Mouse (Mus musculus) MEL (cell line): Measurements from ENCODE around the gene Pdcd2l. TPM values are rescaled to one million over a fixed set of nuclear protein-coding genes. Genes with fewer than 3 reads are reported as not detected.

Source experiments
- DNase-seq: peaks from one replicate; pipeline ENCODE4 v3.0.0; 2011; ENCODE audit warnings: low read depth, low spot score
- H3K27ac ChIP-seq: 2 replicates; pipeline ENCODE4 v1.5.1; 2012; ENCODE audit warnings: low read depth, mild to moderate bottlenecking, control low read depth, low read length, moderate library complexity; ENCODE audit not compliant: control insufficient read depth
- H3K27me3 ChIP-seq, 2 experiments: fragments of 150-350 bp in 1 of 2; sonication (generic) in 1 of 2; 2 replicates each; pipeline ENCODE4 v1.6.1; 2012; ENCODE audit warnings: low read length in 2 of 2, mild to moderate bottlenecking in 2 of 2, improper control_type of control experiment in 1 of 2, moderate library complexity in 1 of 2; ENCODE audit not compliant: insufficient read depth in 2 of 2, control insufficient read depth in 1 of 2
- H3K36me3 ChIP-seq, 2 experiments: 2 replicates each; pipeline ENCODE4 v1.6.1; 2012 to 2014; ENCODE audit warnings: low read length in 2 of 2, improper control_type of control experiment in 1 of 2, inconsistent platforms in 1 of 2, mild to moderate bottlenecking in 1 of 2; ENCODE audit not compliant: insufficient read depth in 2 of 2, control insufficient read depth in 1 of 2
- H3K4me1 ChIP-seq, 2 experiments: fragments of 150-350 bp in 1 of 2; sonication (generic) in 1 of 2; 2 replicates each; pipeline ENCODE4 v1.6.1; 2012; ENCODE audit warnings: low read length in 2 of 2, improper control_type of control experiment in 1 of 2, mild to moderate bottlenecking in 1 of 2; ENCODE audit not compliant: insufficient read depth in 2 of 2, control insufficient read depth in 1 of 2
- H3K4me3 ChIP-seq, 2 experiments: fragments of 150-350 bp in 1 of 2; sonication (generic) in 1 of 2; 2 replicates each; pipeline ENCODE4 v1.5.1; 2012; ENCODE audit warnings: low read depth in 2 of 2, low read length in 2 of 2, mild to moderate bottlenecking in 2 of 2, moderate library complexity in 2 of 2, control low read depth in 1 of 2, improper control_type of control experiment in 1 of 2; ENCODE audit not compliant: control insufficient read depth in 1 of 2, insufficient read depth in 1 of 2
- H3K79me2 ChIP-seq: 2 replicates; pipeline ENCODE4 v1.6.1; 2012; ENCODE audit warnings: mild to moderate bottlenecking, low read length, moderate library complexity; ENCODE audit not compliant: control insufficient read depth, poor library complexity, insufficient read depth
- H3K9ac ChIP-seq: 2 replicates; pipeline ENCODE4 v1.6.1; 2012; ENCODE audit warnings: low read depth, mild to moderate bottlenecking, control low read depth, low read length, moderate library complexity; ENCODE audit not compliant: control insufficient read depth, poor library complexity, severe bottlenecking
- H3K9me3 ChIP-seq: fragments of 150-350 bp; sonication (generic); replicated peaks from 2 replicates; pipeline ENCODE4 v1.6.1; 2012; ENCODE audit warnings: mild to moderate bottlenecking, low read length, improper control_type of control experiment, moderate library complexity; ENCODE audit not compliant: insufficient read depth
- CTCF ChIP-seq, 3 experiments: IDR thresholded peaks in 2 of 3; conservative IDR thresholded peaks in 1 of 3; 2 replicates each; pipeline ENCODE4 v1.5.1; 2011 to 2012; ENCODE audit warnings: low read length in 3 of 3, low read depth in 2 of 3, mild to moderate bottlenecking in 2 of 3, improper control_type of control experiment in 1 of 3, inconsistent platforms in 1 of 3, mixed read lengths in 1 of 3, moderate library complexity in 1 of 3; ENCODE audit not compliant: control insufficient read depth in 1 of 3, insufficient read depth in 1 of 3, poor library complexity in 1 of 3, severe bottlenecking in 1 of 3
- E2F4 ChIP-seq: IDR thresholded peaks from 2 replicates; pipeline ENCODE4 v1.6.1; 2011; ENCODE audit warnings: low read depth, low read length, improper control_type of control experiment, borderline replicate concordance
- ELF1 ChIP-seq: IDR thresholded peaks from 2 replicates; pipeline ENCODE4 v1.6.1; 2014; ENCODE audit warnings: low read depth, mild to moderate bottlenecking, inconsistent platforms, low read length, improper control_type of control experiment, moderate library complexity
- EP300 ChIP-seq, 2 experiments: IDR thresholded peaks; 2 replicates each; pipeline ENCODE4 v1.6.1; 2011; ENCODE audit warnings: improper control_type of control experiment in 2 of 2, low read length in 2 of 2, low read depth in 1 of 2, mild to moderate bottlenecking in 1 of 2
- ETS1 ChIP-seq: IDR thresholded peaks from 2 replicates; pipeline ENCODE4 v1.6.1; 2012; ENCODE audit warnings: low read depth, mild to moderate bottlenecking, inconsistent platforms, low read length, improper control_type of control experiment, moderate library complexity
- HCFC1 ChIP-seq: IDR thresholded peaks from 2 replicates; pipeline ENCODE4 v1.6.1; 2012; ENCODE audit warnings: low read depth, mild to moderate bottlenecking, inconsistent platforms, low read length, improper control_type of control experiment, moderate library complexity
- JUND ChIP-seq: IDR thresholded peaks from 2 replicates; pipeline ENCODE4 v1.6.1; 2011; ENCODE audit warnings: low read depth, mild to moderate bottlenecking, improper control_type of control experiment, low read length
- MAFK ChIP-seq: IDR thresholded peaks from 2 replicates; pipeline ENCODE4 v1.6.1; 2011; ENCODE audit warnings: low read depth, mild to moderate bottlenecking, low read length, improper control_type of control experiment, borderline replicate concordance
- MAX ChIP-seq: IDR thresholded peaks from 2 replicates; pipeline ENCODE4 v1.6.1; 2011; ENCODE audit warnings: low read length, improper control_type of control experiment
- MEF2A ChIP-seq: IDR thresholded peaks from 2 replicates; pipeline ENCODE4 v1.6.1; 2014; ENCODE audit warnings: low read depth, mild to moderate bottlenecking, inconsistent platforms, low read length, improper control_type of control experiment; ENCODE audit not compliant: poor library complexity, insufficient replicate concordance, severe bottlenecking; ENCODE audit errors: extremely low read depth
- MXI1 ChIP-seq: IDR thresholded peaks from 2 replicates; pipeline ENCODE4 v1.6.1; 2011; ENCODE audit warnings: mild to moderate bottlenecking, low read depth, low read length, improper control_type of control experiment
- NELFE ChIP-seq: IDR thresholded peaks from 2 replicates; pipeline ENCODE4 v1.6.1; 2011; ENCODE audit warnings: low read depth, low read length, improper control_type of control experiment
- NRF1 ChIP-seq: IDR thresholded peaks from 2 replicates; pipeline ENCODE4 v1.6.1; 2014; ENCODE audit warnings: low read depth, mild to moderate bottlenecking, inconsistent platforms, low read length, improper control_type of control experiment, moderate library complexity; ENCODE audit not compliant: poor library complexity, insufficient read depth, severe bottlenecking
- POLR2A ChIP-seq, 2 experiments: IDR thresholded peaks; 2 replicates each; pipeline ENCODE4 v1.6.1; 2011 to 2012; ENCODE audit warnings: low read length in 2 of 2, mild to moderate bottlenecking in 2 of 2, control low read depth in 1 of 2, improper control_type of control experiment in 1 of 2, low read depth in 1 of 2, moderate library complexity in 1 of 2; ENCODE audit not compliant: control insufficient read depth in 1 of 2, insufficient read depth in 1 of 2, poor library complexity in 1 of 2
- POLR2AphosphoS2 ChIP-seq: IDR thresholded peaks from 2 replicates; pipeline ENCODE4 v1.6.1; 2011; ENCODE audit warnings: low read length, improper control_type of control experiment
- SIN3A ChIP-seq: IDR thresholded peaks from 2 replicates; pipeline ENCODE4 v1.6.1; 2012; ENCODE audit warnings: low read length, improper control_type of control experiment, inconsistent platforms
- TBP ChIP-seq: IDR thresholded peaks from 2 replicates; pipeline ENCODE4 v1.8.0; 2011; ENCODE audit warnings: low read depth, low read length, improper control_type of control experiment
- TCF12 ChIP-seq: IDR thresholded peaks from 2 replicates; pipeline ENCODE4 v1.6.1; 2014; ENCODE audit warnings: low read depth, mild to moderate bottlenecking, inconsistent platforms, low read length, improper control_type of control experiment, moderate library complexity
- UBTF ChIP-seq: IDR thresholded peaks from 2 replicates; pipeline ENCODE4 v1.6.1; 2012; ENCODE audit warnings: low read depth, mild to moderate bottlenecking, inconsistent platforms, low read length, improper control_type of control experiment, moderate library complexity, borderline replicate concordance; ENCODE audit not compliant: insufficient read depth
- ZKSCAN1 ChIP-seq: IDR thresholded peaks from 2 replicates; pipeline ENCODE4 v1.6.1; 2012; ENCODE audit warnings: low read depth, mild to moderate bottlenecking, inconsistent platforms, low read length, improper control_type of control experiment, moderate library complexity
- polyA plus RNA-seq, 2 experiments: library from polyadenylated mRNA; stranded (reverse) in 1 of 2; unstranded in 1 of 2; fragments of >175 nt in 1 of 2; fragments of >200 nt in 1 of 2; gene quantifications; 2 replicates each; pipeline versions ENCODE4 v1.2.1 to v1.2.4; 2012; ENCODE audit warnings: low replicate concordance in 2 of 2, low read depth in 1 of 2; ENCODE audit not compliant: insufficient read length in 2 of 2, insufficient read depth in 1 of 2, missing spikeins in 1 of 2
- total RNA-seq: library from RNA; depleted of rRNA; stranded (reverse); fragments of 300-350 nt; gene quantifications from 2 replicates; pipeline ENCODE4 v1.2.3, GENCODE M21; 2012

Gene Pdcd2l
- total and polyA plus RNA-seq, 3 experiments = 25.7 to 26.6 TPM; not detected in 1

DNA sequence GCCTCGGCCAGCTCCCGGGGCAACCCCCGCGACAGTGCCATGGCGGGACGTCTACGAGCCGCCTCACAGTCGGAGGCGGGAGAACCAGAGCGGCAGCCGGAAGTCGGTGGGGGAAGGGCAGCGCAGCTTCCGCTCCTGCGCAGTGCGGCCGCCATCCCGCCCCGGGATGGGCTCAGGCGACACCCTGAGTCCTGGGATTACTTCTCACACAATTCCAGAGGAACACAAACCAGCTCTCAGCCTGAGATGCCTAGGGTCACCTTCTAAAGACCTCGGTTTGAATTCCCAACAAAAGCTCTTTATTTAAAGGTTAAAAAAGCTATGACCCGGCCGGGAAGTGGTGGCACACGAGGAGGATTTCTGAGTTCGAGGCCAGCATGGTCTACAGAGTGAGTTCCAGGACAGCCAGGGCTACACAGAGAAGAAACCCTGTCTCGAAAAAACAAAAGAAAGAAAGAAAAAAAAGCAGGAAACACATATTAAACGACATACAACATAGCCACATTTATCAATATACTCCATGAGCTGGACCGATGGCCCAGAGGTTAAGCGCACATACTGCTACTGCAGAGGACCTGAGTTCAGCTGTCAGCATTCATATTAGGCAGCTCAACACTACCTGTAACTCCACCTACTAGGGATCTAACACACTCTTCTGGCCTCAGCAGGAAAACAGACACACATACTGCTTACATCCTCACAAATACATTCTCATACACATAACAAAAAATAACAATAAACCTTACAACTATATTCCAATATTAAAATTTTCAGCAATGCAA lies 27.8 kb downstream of the Pdcd2l start:
- peak overlapping the region; percentile 58 to 99 for H3K4me3 ChIP-seq
- H3K9ac ChIP-seq = peak overlapping the region; percentile 96
- H3K27ac ChIP-seq = peak overlapping the region; percentile 59
- peaks cover 23% of the 10 kb centered on the region for H3K79me2 ChIP-seq
- no peaks in the 10 kb centered on the region; a peak in 1 of 4 replicates for H3K4me1 ChIP-seq
- H3K27me3 ChIP-seq = no peaks in the 10 kb centered on the region
- peaks cover 4 to 11% of the 10 kb centered on the region in 2 experiments for H3K36me3 ChIP-seq
- peak in 1 of 2 experiments; percentile 42; a peak in 1 of 4 replicates for TF ChIP-seq EP300 (IDR thresholded peaks at IDR 0.05; ENCODE audit: low read depth in 1 of 2, low read length in 2 of 2)
- no peak for TF ChIP-seq UBTF
- TF ChIP-seq ELF1 = 0 out of 2 replicates have a peak, but pooled peaks have one; percentile 48
- TF ChIP-seq E2F4 = peak; percentile 66; the same call in 1 of the 2 replicates
- peak; percentile 86 for TF ChIP-seq POLR2AphosphoS2
- TF ChIP-seq NRF1 = peak; percentile 83
- TF ChIP-seq POLR2A (IDR thresholded peaks at IDR 0.05; ENCODE audit: control insufficient read depth in 1 of 2, insufficient read depth in 1 of 2, low read depth in 1 of 2, low read length in 2 of 2, poor library complexity in 1 of 2) = peak in 1 of 2 experiments; percentile 86; a peak in 3 of 4 replicates
- peak; percentile 43; the same call in 1 of the 2 replicates for TF ChIP-seq MAX
- no peak; the same call in 1 of the 2 replicates for TF ChIP-seq MXI1
- no peak for TF ChIP-seq MAFK
- no peak for TF ChIP-seq ZKSCAN1
- TF ChIP-seq TBP = peak; percentile 84; the same call in 1 of the 2 replicates
- peak; percentile 86 for TF ChIP-seq HCFC1
- 0 out of 2 replicates have a peak, but pooled peaks have one; percentile 24 for TF ChIP-seq ETS1
- TF ChIP-seq MEF2A = no peak
- peak; percentile 88 for TF ChIP-seq NELFE
- peak; percentile 71 for TF ChIP-seq TCF12
- TF ChIP-seq CTCF (IDR thresholded peaks at IDR 0.05 in 2 of 3, conservative IDR thresholded peaks at IDR 0.05 in 1 of 3; ENCODE audit: control insufficient read depth in 1 of 3, insufficient read depth in 1 of 3, low read depth in 2 of 3, low read length in 3 of 3, poor library complexity in 1 of 3, severe bottlenecking in 1 of 3) = no peak
- no peak for TF ChIP-seq JUND
- peak; percentile 72; the same call in 1 of the 2 replicates for TF ChIP-seq SIN3A
- peak; percentile 89 for DNase-seq
- no peaks in the 10 kb centered on the region for H3K9me3 ChIP-seq
